Mouse (Mus musculus) hindbrain, embryonic 16.5 days (tissue): ENCODE measurements around the gene Gpr88. TPM values are rescaled to one million over a fixed set of nuclear protein-coding genes. Genes with fewer than 3 reads are reported as not detected.
"Not testable (repeated sequence)": the region's sequence is repeated elsewhere in the genome, so short reads cannot be mapped to it uniquely, and the experiment has no call there.

ENCODE experiments used
- ATAC-seq: fragments of 200-750 bp; cut with Nextera tagmentation; 2 replicates; pipeline ENCODE4 v1.8.0; 2017; ENCODE audit warnings: moderate TSS enrichment, moderate library complexity
- H3K27ac ChIP-seq: fragments of 300-500 bp; sonication (generic); 2 replicates; pipeline ENCODE4 v1.5.1; 2014; ENCODE audit warnings: low read depth, mild to moderate bottlenecking, control low read depth, low read length, moderate library complexity
- H3K27me3 ChIP-seq: fragments of 300-500 bp; sonication (generic); replicated peaks from 2 replicates; pipeline ENCODE4 v1.6.1; 2014; ENCODE audit warnings: low read length; ENCODE audit not compliant: control insufficient read depth, insufficient read depth
- H3K36me3 ChIP-seq: fragments of 300-500 bp; sonication (generic); 2 replicates; pipeline ENCODE4 v1.6.1; 2014; ENCODE audit warnings: mild to moderate bottlenecking, low read length, moderate library complexity, mixed read lengths; ENCODE audit not compliant: control insufficient read depth, insufficient read depth
- H3K4me1 ChIP-seq: fragments of 300-500 bp; sonication (generic); 2 replicates; pipeline ENCODE4 v1.6.1; 2014; ENCODE audit warnings: low read depth, low read length; ENCODE audit not compliant: control insufficient read depth, insufficient read depth
- H3K4me2 ChIP-seq: fragments of 300-500 bp; sonication (generic); 2 replicates; pipeline ENCODE4 v1.6.1; 2014; ENCODE audit warnings: mild to moderate bottlenecking, low read length, control low read depth, moderate library complexity
- H3K4me3 ChIP-seq: fragments of 300-500 bp; sonication (generic); 2 replicates; pipeline ENCODE4 v1.5.1; 2014; ENCODE audit warnings: mild to moderate bottlenecking, low read length, control low read depth, moderate library complexity
- H3K9ac ChIP-seq: fragments of 300-500 bp; sonication (generic); 2 replicates; pipeline ENCODE4 v1.6.1; 2014; ENCODE audit warnings: low read depth, mild to moderate bottlenecking, control low read depth, low read length, moderate library complexity
- H3K9me3 ChIP-seq: fragments of 300-500 bp; sonication (generic); 2 replicates; pipeline ENCODE4 v1.6.1; 2014; ENCODE audit warnings: mild to moderate bottlenecking, low read length, moderate library complexity; ENCODE audit not compliant: control insufficient read depth
- WGBS: fragments of 180-500 bp; shearing (Covaris S2); extraction: QIAGEN DNeasy Blood & Tissue Kit; methylation state at CpG from one replicate; pipeline ENCODE4 v1.1.7; 2014; 5-methylcytosine and 5-hydroxymethylcytosine counted together
- polyA plus RNA-seq: library from polyadenylated mRNA; unstranded; fragments of >200 nt; fragmentation: Nextera tagmentation; extraction: Ambion mirVana; gene quantifications from 2 replicates; pipeline ENCODE4 v1.2.1, GENCODE M21; 2015

Gene Gpr88
- polyA plus RNA-seq, 1 experiment from 2014 or later, result 6.9 TPM

DNA sequence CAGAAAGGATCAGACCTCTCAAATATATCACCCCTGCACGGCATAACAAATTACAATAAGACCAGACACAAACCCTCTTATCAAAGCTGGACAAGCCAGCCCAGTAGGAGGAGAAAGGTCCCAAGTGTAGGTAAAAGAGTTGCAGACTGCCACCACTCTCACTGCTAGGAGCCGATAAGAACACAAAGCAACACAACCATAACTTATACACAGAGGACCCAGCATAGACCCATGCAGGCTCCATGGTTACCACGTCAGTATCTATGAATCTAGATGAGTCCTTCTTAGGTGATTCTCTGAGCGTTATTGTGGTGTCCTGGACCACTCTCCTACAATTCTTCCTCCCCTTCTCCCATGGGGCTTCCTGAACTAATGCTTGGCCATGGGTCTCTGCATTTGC, 24.0 kb downstream of the Gpr88 start:
- H3K27ac ChIP-seq, result no peak overlapping the region
- no peaks in the 10 kb centered on the region for H3K27me3 ChIP-seq
- no peaks in the 10 kb centered on the region for H3K4me1 ChIP-seq
- no peak overlapping the region for H3K4me3 ChIP-seq
- H3K9ac ChIP-seq, result no peak overlapping the region
- 71% methylated on average over 4 of the region's 4 CpGs for WGBS
- no peak overlapping the region for H3K4me2 ChIP-seq
- no peaks in the 10 kb centered on the region for H3K9me3 ChIP-seq
- ATAC-seq, result no peak
- no peaks in the 10 kb centered on the region for H3K36me3 ChIP-seq

- Histone ChIP-seq H3K4me1 (no peaks in the 10 kb centered on the region), H3K9ac (no peak overlapping the region), H3K27ac (no peak overlapping the region), H3K36me3 (no peaks in the 10 kb centered on the region), H3K27me3 (no peaks in the 10 kb centered on the region), H3K4me2 (no peak overlapping the region), H3K9me3 (no peaks in the 10 kb centered on the region), H3K4me3 (no peak overlapping the region)
- ATAC-seq, result no peak
- 43% methylated on average over 11 of the region's 11 CpGs for WGBS
These were observed 24.7 kb downstream of the Gpr88 start for GRCm38 (mm10) chr3:116228360-116229245.

DNA sequence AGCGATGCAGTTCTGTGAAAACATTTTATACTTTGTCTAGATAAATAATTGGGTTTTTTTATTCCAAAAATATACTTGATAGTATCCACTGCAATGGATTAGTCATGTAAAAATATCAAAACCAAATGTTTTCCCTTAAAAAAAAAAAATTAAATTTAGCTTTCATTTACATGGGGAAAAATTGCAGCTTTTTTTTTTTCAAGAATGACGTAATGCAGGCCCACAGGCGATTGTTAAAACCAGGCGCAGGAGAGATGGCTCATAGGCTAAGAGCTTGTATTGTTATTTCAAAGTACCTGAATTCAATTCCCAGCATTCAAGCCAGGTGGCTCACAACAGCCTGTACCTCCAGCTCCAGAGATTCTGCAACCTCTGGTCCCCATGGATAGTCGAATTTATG, 25.9 kb downstream of the Gpr88 start:
- WGBS, result 80% methylated on average over 5 of the region's 5 CpGs
- H3K27ac ChIP-seq, result no peak overlapping the region
- no peaks in the 10 kb centered on the region for H3K9me3 ChIP-seq
- no peak overlapping the region for H3K9ac ChIP-seq
- ATAC-seq, result no peak
- no peak overlapping the region for H3K4me3 ChIP-seq
- no peak overlapping the region for H3K4me2 ChIP-seq
- no peaks in the 10 kb centered on the region for H3K36me3 ChIP-seq
- H3K27me3 ChIP-seq, result no peaks in the 10 kb centered on the region
- H3K4me1 ChIP-seq, result peaks cover 4% of the 10 kb centered on the region; the same call in 1 of the 2 replicates

GRCm38 (mm10) chr3:116226915-116227314, 26.4 kb downstream of the Gpr88 start:
- WGBS, result 88% methylated on average over 6 of the region's 6 CpGs

GRCm38 (mm10) chr3:116222511-116223243, 30.6 kb downstream of the Gpr88 start:
- H3K4me3 ChIP-seq, result peak overlapping the region; percentile 34

More at GRCm38 (mm10) chr3:116226915-116227314, 26.4 kb downstream of the Gpr88 start:
- Histone ChIP-seq H3K4me1 (peaks cover 4% of the 10 kb centered on the region; the same call in 1 of the 2 replicates), H3K4me2 (no peak overlapping the region), H3K9me3 (no peaks in the 10 kb centered on the region), H3K9ac (no peak overlapping the region), H3K4me3 (no peak overlapping the region), H3K27me3 (no peaks in the 10 kb centered on the region), H3K27ac (no peak overlapping the region), H3K36me3 (no peaks in the 10 kb centered on the region)
- ATAC-seq, result no peak

DNA sequence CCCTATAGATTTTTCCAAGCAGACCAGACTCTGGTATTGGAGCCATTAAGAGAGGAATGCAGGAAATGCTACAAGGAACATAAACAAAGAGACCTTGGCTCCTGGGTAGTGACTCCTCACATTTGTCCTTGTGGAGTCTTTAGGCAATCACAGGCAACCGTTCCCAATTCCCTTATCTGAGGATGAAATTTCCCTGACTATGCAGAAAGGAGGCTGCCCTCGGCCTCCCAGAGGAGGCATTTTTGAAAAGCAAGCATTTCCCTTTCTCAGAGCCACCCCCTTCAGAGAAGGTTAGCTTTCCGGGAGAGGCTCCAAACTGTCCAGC, 31.7 kb downstream of the Gpr88 start:
- H3K9me3 ChIP-seq, result no peaks in the 10 kb centered on the region
- no peak overlapping the region for H3K9ac ChIP-seq
- no peak overlapping the region for H3K4me2 ChIP-seq
- ATAC-seq, result no peak
- WGBS, result 36% methylated on average over 3 of the region's 3 CpGs
- H3K4me1 ChIP-seq, result peaks cover 4% of the 10 kb centered on the region; the same call in 1 of the 2 replicates
- H3K4me3 ChIP-seq, result no peak overlapping the region
- H3K27me3 ChIP-seq, result no peaks in the 10 kb centered on the region
- no peaks in the 10 kb centered on the region for H3K36me3 ChIP-seq
- H3K27ac ChIP-seq, result no peak overlapping the region

More at GRCm38 (mm10) chr3:116222511-116223243, 30.6 kb downstream of the Gpr88 start:
- Histone ChIP-seq H3K4me1 (peaks cover 4% of the 10 kb centered on the region; the same call in 1 of the 2 replicates), H3K4me2 (peak overlapping the region; percentile 56), H3K36me3 (no peaks in the 10 kb centered on the region), H3K27ac (no peak overlapping the region), H3K9ac (peak overlapping the region; percentile 38), H3K27me3 (no peaks in the 10 kb centered on the region), H3K9me3 (no peaks in the 10 kb centered on the region)
- peak; percentile 69 for ATAC-seq
- 10% methylated on average over 17 of the region's 17 CpGs for WGBS

DNA sequence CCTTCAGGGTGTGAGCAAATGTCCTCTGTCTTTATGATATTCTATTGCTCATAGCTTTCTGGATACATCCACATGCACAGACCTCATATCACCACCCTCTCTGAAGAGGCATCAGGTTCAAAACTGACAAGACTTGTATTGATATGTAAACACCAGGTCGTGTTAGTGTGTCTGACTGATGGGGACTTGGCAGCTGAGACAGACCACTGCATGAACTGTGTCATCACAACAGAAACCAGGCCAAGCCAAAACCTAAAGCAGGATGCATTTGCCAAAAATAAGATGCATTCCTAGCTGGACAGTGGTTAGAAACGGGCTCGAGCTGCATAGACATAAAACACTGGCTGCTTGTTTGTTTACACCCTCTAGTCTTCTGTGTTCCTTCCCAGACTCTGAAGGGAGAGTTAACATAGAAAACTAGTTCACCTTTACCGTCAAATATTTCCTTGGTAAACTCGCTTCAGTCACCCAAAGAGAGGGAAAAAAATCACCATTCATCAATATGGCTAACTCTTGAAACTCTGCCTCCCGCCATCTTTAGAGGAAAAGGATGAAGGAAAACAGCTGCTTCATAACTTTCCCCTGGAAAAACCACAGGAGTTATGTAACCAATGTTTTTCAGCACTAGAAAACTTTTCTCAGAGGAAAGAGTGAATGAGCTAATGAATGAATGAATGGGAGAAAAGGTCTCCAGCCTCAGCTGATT, 32.2 kb downstream of the Gpr88 start:
- H3K4me1 ChIP-seq, result peaks cover 4% of the 10 kb centered on the region; the same call in 1 of the 2 replicates
- no peaks in the 10 kb centered on the region for H3K27me3 ChIP-seq
- H3K9me3 ChIP-seq, result no peaks in the 10 kb centered on the region
- H3K36me3 ChIP-seq, result no peaks in the 10 kb centered on the region
- no peak overlapping the region for H3K4me2 ChIP-seq
- no peak overlapping the region for H3K27ac ChIP-seq
- 83% methylated on average over 6 of the region's 6 CpGs for WGBS
- H3K9ac ChIP-seq, result no peak overlapping the region
- H3K4me3 ChIP-seq, result no peak overlapping the region
- ATAC-seq, result no peak

GRCm38 (mm10) chr3:116217398-116217797, 35.9 kb downstream of the Gpr88 start:
- H3K4me3 ChIP-seq, H3K27ac ChIP-seq, H3K36me3 ChIP-seq, ATAC-seq, H3K27me3 ChIP-seq, H3K4me2 ChIP-seq, H3K9ac ChIP-seq, H3K4me1 ChIP-seq, H3K9me3 ChIP-seq: not testable (repeated sequence)
- WGBS, result 55% methylated on average over 6 of the region's 6 CpGs

GRCm38 (mm10) chr3:116216261-116216660, 37.0 kb downstream of the Gpr88 start:
- WGBS, result 61% methylated on average over 1 of the region's 1 CpGs
- Histone ChIP-seq H3K27me3 (no peaks in the 10 kb centered on the region), H3K36me3 (no peaks in the 10 kb centered on the region), H3K4me3 (no peak overlapping the region), H3K4me1 (no peaks in the 10 kb centered on the region), H3K27ac (no peak overlapping the region), H3K4me2 (no peak overlapping the region), H3K9me3 (no peaks in the 10 kb centered on the region), H3K9ac (no peak overlapping the region)
- ATAC-seq, result no peak
